Mouse (Mus musculus) frontal cortex, postnatal 14 days (tissue): Measurements from ENCODE around the gene Hist1h3c.
"Not testable (repeated sequence)": the region's sequence is repeated elsewhere in the genome, so short reads cannot be mapped to it uniquely, and the experiment has no call there.

Experiments used
- DNase-seq, 2 experiments: peaks; one replicate each; pipeline ENCODE4 v3.0.0; 2022; ENCODE audit warnings: low spot score in 2 of 2

The Hist1h3c gene

DNA sequence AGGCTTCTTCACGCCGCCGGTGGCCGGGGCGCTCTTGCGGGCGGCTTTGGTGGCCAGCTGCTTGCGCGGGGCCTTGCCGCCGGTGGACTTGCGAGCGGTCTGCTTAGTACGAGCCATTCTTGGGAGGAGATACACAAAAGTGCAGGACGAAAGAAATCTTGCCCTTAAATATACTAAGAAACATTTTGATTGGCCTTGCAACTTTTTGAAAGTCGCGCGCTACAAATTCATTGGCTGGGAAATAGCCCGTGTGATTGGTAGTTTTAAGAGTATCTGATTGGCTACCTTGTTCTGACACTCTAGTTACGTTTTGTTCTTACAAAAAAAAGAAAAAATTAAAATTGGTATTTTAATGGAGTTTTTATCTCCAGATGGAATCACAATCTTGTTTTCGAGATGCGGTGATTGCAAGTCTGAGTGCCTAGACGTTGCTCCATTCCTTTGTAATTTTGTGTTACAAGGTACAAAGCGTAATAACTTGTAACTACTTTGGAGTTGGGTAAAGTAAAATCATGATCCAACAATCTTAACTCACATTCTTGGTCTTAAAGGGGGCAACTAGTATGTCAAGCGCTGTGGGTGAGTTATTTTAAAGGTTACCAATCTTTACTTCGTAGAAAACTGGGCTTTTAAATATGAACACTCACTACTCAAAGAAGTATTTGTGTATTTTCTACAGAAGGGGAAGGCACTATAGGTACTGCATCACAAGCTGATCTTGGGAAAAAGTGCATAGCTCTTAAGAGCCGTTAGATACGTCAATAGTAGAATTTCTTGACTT, at the start of gene Hist1h3c:
Hist1h3c (minus strand) TSS at position 222 of the 781 bp plus-strand sequence.
- DNase-seq, result peak; percentile 75 to 82

- peak; percentile 8 to 24 for DNase-seq
These were observed 47.1 kb upstream of the Hist1h3c start for GRCm38 (mm10) chr13:23792520-23792919.

- DNase-seq, result no peak
These were observed 33.6 kb upstream of the Hist1h3c start for GRCm38 (mm10) chr13:23779025-23779424.

GRCm38 (mm10) chr13:23778339-23778738, 32.9 kb upstream of the Hist1h3c start:
- no peak for DNase-seq

- peak; percentile 27 to 30 for DNase-seq
These were observed 27.3 kb upstream of the Hist1h3c start for GRCm38 (mm10) chr13:23772561-23773313.

GRCm38 (mm10) chr13:23769613-23770012, 24.2 kb upstream of the Hist1h3c start, which contains the start of gene Trim38:
Trim38 (plus strand) TSS chr13:23769913.
- not testable (repeated sequence) for DNase-seq

DNA sequence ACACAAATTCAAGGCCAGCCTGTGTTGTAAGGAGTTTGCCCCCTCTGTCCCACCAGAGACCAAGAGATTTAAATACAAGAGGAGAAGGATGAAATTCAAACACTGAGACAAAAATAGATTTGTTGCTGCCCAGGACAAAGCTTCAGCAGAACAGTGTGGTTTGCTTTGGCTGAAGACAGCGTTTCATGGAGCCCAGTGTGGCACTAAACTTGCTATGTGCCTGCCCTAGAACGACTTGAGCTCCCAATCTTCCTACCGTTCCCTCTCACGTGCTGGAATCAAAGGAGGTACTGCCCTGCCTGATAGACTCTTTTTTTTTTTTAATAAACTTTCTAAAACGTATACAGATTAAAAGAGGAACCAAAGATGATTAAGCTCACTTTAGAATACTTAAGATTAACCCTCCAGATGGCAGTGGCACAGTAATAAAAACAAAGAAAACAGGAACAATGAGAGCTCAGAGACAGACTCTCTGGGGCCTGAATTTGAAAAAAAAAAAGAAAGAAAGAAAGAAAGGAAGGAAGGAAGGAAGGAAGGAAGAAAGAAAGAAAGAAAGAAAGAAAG, 23.5 kb upstream of the Hist1h3c start:
- DNase-seq, result no peak

GRCm38 (mm10) chr13:23766772-23767171, 21.4 kb upstream of the Hist1h3c start:
- DNase-seq, result no peak

DNA sequence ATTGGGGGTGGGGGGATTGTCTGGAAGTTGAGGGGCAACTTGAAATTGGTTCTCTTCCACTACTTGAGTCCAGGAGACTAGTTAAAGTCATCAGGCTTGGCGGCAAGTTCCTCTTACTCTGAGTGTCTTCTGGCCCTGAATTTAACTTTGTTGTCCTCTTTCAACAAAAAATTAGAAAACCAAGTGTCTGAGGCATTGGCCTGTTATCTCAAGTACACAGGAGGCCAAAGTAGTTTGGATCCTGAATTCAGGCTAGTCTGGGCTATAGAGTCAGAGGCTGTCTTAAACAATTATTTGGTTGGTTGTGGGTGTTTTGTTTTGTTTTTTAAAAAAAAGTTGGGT, 19.7 kb upstream of the Hist1h3c start:
- no peak for DNase-seq

DNA sequence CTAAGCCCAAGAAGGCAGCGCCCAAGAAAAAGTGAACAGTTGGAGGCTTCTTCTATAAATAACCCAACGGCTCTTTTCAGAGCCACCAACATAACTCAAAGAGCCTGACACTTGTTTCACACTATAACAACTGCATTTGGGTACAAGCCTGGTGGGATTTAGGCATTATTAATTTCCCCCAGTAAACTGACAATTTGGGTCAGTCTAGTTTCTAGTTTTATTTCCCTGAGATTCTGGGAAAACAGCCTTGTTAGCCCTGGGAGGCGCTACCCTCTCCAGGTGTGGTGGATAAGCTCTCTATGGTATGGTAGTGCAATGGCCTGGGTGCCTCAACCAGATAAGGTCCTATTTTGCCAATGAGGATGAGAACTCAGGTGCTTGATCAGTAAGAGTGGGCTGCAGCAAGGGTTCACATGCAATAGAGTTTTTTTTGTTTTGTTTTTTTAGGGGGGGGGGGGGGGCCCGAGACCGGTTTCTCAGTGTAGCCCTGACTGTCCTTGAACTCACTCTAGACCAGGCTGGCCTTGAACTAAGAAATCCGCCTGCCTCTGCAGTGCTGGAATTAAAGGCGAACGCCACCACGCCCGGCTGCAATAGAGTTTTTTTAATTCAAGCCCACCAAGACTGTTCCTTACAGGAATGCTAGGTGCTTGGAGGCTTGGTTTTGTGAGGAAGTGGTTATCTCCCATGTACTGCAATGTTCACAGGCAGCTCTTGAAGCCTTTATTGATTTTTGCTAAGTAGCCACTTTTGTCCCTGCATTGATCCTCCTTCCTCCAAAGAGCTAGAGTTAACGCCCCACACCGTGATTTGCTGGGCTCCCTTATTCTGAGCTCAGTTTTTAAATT, 19.1 kb upstream of the Hist1h3c start:
- no peak for DNase-seq

DNA sequence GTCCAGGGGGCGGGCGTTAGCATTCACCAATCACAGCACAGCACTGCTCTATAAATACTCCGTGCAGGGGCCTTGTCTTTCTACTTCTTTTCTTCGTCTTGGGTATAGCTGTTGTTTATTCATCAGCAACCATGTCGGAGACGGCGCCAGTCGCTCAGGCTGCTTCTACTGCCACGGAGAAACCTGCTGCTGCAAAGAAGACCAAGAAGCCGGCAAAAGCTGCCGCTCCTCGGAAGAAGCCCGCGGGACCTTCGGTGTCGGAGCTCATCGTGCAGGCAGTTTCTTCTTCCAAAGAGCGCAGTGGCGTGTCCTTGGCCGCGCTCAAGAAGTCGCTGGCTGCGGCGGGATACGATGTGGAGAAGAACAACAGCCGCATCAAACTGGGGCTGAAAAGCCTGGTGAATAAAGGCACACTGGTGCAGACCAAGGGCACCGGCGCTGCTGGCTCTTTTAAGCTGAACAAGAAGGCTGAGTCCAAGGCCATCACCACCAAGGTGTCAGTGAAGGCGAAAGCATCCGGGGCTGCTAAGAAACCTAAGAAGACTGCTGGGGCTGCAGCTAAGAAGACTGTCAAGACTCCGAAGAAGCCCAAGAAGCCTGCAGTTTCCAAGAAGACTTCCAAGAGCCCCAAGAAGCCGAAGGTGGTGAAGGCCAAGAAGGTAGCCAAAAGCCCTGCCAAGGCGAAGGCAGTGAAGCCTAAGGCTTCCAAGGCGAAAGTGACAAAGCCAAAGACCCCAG, 18.4 kb upstream of the Hist1h3c start, which contains the start of gene Hist1h1a:
Hist1h1a (plus strand) TSS at position 81 of the 738 bp plus-strand sequence.
- peak; percentile 72 to 73 for DNase-seq

DNA sequence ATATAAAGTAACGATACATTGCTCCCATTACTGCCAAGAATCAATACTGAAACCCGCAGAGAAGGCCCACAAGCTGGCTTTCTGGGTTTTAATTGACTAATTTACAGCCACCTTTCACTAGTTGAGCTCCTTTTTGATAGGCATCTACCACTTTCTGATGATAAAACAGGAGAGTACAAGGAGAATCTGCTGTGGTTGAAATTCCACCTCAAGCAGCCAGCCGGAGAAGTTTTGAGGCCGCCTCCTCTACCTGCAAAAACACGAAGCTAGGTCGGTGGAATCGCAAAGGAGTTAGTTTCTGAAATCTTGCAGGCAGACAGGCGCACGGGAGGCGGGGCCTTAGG, 17.8 kb upstream of the Hist1h3c start:
- no peak for DNase-seq

DNA sequence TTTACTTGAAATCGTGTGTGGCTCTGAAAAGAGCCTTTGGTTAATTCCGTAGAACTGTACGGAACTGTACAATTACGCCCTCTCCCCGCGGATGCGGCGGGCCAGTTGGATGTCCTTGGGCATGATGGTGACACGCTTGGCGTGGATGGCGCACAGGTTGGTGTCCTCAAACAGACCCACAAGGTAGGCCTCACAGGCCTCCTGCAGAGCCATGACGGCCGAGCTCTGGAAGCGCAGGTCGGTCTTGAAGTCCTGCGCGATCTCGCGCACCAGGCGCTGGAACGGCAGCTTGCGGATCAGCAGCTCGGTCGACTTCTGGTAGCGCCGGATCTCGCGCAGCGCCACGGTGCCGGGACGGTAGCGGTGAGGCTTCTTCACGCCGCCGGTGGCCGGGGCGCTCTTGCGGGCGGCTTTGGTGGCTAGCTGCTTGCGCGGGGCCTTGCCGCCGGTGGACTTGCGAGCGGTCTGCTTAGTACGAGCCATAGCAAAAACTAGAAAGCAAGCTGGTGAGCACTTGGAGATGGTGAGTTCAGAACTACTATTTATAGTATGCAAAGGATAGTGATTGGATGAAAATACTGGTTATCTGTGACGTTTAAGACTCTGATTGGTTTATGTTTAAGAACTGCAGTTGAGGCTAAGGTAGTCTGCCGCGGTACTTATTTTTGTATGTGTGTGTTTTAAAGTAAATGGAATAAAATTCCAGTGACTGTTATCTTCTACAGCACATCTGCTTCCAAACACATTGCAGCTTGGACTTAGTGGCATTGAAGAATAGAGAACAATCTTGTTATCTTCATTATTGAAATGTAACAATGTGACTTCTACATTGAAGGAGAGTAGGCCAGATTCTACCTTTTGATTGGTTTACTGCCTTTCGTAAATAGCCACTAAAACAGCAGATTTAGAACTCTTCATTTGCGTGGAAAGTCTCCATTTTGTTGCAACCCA, 16.7 kb upstream of the Hist1h3c start, which contains the start of gene Hist1h3a:
Hist1h3a (minus strand) TSS at position 516 of the 951 bp plus-strand sequence.
- DNase-seq, result peak; percentile 36 to 48

DNA sequence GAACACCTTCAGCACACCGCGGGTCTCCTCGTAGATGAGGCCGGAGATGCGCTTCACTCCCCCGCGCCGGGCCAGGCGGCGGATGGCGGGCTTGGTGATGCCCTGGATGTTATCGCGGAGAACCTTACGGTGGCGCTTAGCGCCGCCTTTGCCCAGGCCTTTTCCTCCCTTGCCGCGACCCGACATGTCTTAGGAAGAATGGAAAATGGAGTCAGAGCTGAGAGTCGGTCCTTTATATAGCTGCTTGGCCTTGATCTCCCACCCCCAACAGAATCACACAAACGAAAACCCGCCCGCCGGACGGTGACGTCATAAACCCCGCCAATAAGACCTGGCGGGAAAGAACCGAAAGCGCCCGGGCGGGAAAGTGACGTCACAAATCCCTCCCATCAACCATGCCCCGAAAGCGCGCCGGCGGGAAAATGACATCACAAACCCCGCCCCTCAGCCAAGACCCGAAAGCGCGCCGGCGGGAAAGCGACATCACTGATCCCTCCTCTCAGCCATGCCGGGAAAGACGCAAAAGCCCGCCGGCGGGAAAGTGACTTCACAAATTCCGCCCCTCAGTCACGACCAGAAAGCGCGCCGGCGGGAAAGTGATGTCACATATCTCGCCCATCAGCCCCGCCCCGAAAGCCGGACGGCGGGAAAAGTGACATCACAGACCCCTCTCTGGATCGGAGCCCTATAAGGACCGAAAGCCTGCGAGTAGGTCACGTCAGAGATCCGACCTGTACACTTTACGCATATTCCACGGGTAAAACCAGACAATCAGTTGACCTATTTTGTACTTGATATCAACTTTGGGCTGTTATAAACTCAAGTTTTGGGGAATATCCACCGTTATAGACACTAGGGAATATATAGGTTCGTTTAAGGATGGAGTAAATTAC, 15.8 kb upstream of the Hist1h3c start, which contains the start of gene Hist1h4a:
Hist1h4a (minus strand) TSS at position 259 of the 893 bp plus-strand sequence.
- DNase-seq, result peak; percentile 99

DNA sequence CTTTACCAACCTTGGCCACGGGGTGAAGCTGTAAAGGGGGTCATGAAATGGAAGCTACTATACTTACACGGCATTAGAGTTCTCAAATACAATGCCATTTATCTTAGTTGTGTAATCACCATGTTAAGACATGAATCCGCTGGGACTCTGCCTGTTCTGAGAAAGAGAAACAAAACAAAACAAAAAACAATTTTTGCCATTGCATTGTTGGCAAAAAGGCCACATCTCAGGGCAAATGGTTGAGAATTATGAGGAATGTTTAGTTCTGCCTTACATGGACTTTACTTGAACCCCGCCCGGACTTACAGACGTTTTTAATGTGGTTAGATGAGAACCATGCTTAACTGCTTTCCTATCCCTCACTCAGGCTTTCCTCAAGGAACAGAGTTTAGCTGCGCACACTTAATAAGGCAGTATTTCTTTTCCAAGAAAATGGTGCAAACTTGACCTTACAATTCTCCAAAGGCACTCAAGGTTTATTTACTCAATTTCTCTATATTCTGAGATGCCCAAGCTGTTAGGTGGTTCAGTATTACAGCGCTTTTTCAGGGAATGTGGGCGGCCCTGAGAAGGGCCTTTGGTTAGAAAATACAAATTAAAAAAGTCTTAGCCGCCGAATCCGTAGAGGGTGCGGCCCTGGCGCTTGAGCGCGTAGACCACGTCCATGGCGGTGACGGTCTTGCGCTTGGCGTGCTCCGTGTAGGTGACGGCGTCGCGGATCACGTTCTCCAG, 15.0 kb upstream of the Hist1h3c start:
- peak in 1 of 2 experiments; percentile 13 for DNase-seq

DNA sequence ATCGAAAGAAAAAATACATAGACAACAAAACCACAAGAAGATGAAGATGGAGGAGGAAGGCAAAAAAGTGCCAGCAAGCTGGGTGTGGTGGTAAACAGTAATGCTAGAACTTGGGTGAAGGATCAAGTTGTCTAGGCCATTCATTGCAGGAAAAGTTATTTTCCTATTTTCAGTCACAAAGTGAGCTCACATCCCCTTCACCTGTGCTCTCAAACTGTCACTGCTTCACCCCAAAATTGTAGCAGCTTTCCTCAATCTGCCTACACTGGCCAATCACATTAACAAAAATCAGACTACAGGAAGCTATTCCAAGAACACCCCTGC, 14.5 kb upstream of the Hist1h3c start:
- DNase-seq, result no peak

DNA sequence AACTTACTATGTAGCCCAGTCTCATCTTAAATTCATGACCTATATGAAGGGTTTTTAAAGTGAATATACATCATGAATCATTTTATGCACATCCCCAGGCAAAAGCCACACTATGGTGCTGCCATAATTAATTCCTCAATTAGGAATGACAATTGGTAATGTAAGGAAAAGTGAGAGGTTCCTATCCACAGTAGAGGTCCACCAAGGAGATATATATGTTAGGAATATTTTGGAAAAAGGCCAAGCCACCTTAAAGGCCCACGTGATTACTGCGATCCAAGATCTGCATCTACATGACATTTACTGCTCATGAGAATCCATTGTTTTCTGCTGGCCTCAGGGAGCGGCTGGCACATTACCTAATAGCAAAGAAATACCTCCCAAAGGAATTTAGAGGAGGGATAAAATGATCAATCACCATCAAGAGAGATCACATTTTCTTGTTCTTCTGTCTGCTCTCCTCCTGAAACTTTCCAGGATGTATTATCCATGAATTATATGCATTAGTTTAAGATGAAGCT, 13.9 kb upstream of the Hist1h3c start:
- no peak for DNase-seq

DNA sequence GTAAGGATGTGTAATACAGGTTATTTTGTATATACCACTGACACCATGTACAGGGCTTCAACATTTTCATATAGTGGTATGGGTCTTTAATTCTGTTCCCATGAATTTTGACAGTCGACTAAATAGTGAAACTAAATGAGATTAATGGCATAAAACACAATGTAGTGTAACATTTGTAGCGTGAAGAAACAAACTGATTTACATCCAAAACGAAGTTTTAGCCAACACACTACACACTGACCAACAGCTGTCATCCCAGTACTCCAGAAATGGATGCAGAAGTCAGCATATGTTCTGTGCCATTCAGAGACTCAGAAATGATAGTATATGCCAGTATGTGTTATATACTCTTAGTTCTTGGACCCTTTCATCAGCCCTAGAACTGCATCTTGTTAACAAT, 12.5 kb upstream of the Hist1h3c start:
- no peak for DNase-seq
